Mouse (Mus musculus): ENCODE data around the gene Cbx1. TPM values are rescaled to one million over a fixed set of nuclear protein-coding genes. Genes with fewer than 3 reads are reported as not detected.
A peak's percentile ranks its signal among the peaks of the same experiment; 100 is the strongest.
"Not testable (repeated sequence)": the region's sequence is repeated elsewhere in the genome, so short reads cannot be mapped to it uniquely, and the experiment has no call there.

The Cbx1 gene
- total and polyA plus RNA-seq, 3 experiments = 58.2 to 72.8 (median 65.7) TPM

GRCm38 (mm10) chr11:96838341-96838740 is 49.4 kb downstream of the Cbx1 start:
- DNase-seq = no peak

DNA sequence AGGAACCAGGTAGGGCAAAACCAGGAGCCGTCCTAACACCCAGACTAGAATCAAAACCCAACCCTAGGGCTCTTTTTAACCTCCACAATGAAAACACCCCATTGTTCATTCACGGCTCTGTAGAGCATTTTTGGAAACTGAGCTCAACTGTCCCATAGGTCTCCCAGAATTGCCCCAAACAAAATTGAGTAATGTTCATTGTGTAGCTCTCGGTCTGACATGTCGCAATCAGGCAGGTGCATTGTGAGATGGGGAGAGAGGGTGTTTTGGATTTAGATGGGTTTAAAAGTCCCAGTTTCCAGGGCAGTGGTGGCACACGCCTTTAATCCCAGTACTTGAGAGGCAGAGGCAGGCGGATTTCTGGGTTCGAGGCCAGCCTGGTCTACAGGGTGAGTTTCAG is 50.5 kb downstream of the Cbx1 start:
- DNase-seq = no peak

DNA sequence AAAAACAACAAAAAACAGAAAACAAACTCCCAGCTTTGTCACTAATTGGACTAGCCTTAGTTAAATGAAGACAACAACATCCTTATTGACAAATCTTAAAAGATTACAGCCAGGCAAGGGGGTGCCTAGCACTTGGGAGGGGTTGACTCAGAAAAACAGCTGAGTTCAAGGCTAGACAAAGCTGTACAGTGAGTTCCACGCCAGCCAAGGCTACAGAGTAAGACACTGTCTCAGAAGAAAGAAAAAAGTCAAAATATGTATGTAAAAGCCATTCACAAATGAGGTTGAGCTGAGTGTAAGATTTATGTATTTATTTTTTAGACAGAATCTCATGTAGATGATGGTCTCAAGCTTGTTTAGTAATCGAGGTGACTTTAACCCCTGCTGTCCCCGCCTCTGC is 51.0 kb downstream of the Cbx1 start:
- DNase-seq = no peak

DNA sequence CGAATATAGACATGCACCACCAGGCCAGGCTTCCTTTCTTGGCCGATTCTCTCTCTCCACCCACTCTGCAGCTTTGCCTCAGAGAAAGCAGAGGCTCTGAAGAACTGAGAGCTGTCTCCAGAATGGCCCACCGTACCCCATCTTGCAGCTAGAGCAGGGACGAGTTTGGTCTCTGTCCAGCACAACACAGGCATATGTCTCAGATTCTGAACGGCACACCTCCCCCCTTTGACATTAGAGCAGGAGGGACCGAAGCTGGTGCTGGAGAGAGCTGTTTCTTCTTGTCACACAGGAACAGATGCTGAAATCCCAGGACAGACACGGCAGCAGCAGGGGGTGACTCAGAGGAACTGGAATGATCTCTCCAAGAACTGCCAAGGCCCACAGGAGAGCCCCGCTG is 51.4 kb downstream of the Cbx1 start:
- peak; percentile 64 for DNase-seq

DNA sequence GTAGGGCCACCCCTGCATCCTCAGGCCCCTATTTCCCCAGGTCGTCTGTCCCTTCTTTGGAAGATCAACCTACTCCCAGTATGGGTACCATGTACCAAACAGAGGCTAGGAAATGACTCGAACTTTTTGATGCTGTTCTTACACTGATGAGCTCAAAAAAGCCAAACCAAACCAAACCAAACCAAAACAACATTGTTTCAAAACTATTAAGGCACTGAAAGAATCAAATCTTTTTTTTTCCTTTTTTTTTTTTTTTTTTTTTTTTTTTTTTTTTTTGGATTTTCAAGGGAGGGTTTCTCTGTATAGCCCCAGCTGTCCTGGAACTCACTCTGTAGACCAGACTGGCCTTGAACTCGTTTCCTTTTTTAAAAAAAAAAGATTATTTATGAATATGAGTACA is 54.7 kb downstream of the Cbx1 start:
- DNase-seq = no peak

GRCm38 (mm10) chr11:96847240-96847639 is 58.3 kb downstream of the Cbx1 start:
- DNase-seq = no peak

GRCm38 (mm10) chr11:96848694-96849093 is 59.8 kb downstream of the Cbx1 start:
- DNase-seq = no peak

DNA sequence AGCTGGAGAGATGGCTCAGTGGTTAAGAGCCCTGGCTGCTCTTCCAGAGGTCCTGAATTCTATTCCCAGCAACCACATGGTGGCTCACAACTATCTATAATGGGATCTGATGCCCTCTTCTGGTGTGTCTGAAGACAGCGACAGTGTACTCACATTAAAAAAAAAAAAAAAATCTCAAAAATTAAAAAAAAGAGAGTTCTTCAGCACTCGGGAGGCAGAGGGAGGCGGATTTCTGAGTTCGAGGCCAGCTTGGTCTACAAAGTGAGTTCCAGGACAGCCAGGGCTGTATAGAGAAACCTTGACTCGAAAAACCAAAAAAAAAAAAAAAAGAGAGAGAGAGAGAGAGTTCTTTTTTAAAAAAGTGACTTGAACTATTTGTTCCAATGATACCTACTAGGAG is 60.2 kb downstream of the Cbx1 start:
- not testable (repeated sequence) for DNase-seq

GRCm38 (mm10) chr11:96849681-96850467 is 60.9 kb downstream of the Cbx1 start, which contains the start of gene Copz2:
Gene Copz2 (plus strand): TSS chr11:96849870.
- peak; percentile 83 for DNase-seq

GRCm38 (mm10) chr11:96857446-96857845 is 68.5 kb downstream of the Cbx1 start:
- DNase-seq = peak; percentile 71

Small RNAs within 50 kb of the gene (microRNA-seq; reads per million reads assigned to microRNA genes)
- 212 to 213 reads per million in 2 experiments for gene Mir152

Other genes starting within 250 kb of the Cbx1 start
- 10 to 100 TPM; 22.7 to 31.2 TPM for gene Snx11, start 11.6 kb upstream of the Cbx1 start, total RNA-seq (2021)
- 12.4 and 12.6 TPM in 2 replicates for gene Snx11, start 11.6 kb upstream of the Cbx1 start, polyA plus RNA-seq (2012; rRNA removed)
- 100 to 1,000 TPM; 497 to 817 TPM for gene Nfe2l1, start 40.8 kb downstream of the Cbx1 start, total RNA-seq (2021)
- gene Nfe2l1, start 40.8 kb downstream of the Cbx1 start, polyA plus RNA-seq (2012; rRNA removed) = 504 and 806 TPM in 2 replicates
- gene Copz2, start 60.7 kb downstream of the Cbx1 start, total RNA-seq (2021) = 10 to 100 TPM; 57.1 to 76.8 TPM
- 90.7 and 107 TPM in 2 replicates for gene Copz2, start 60.7 kb downstream of the Cbx1 start, polyA plus RNA-seq (2012; rRNA removed)
- 10 to 100 TPM; 39.8 to 52.9 TPM for gene Cdk5rap3, start 127.4 kb downstream of the Cbx1 start, total RNA-seq (2021)
- 32.8 and 35.4 TPM in 2 replicates for gene Cdk5rap3, start 127.4 kb downstream of the Cbx1 start, polyA plus RNA-seq (2012; rRNA removed)
- under 1 TPM; 0.52 to 0.66 TPM for gene Prr15l, start 139.0 kb downstream of the Cbx1 start, total RNA-seq (2021)
- gene Prr15l, start 139.0 kb downstream of the Cbx1 start, polyA plus RNA-seq (2012; rRNA removed) = not detected in 2 replicates
- gene Pnpo, start 154.9 kb downstream of the Cbx1 start, total RNA-seq (2021) = 10 to 100 TPM; 29.3 to 37.4 TPM
- 43.0 and 52.9 TPM in 2 replicates for gene Pnpo, start 154.9 kb downstream of the Cbx1 start, polyA plus RNA-seq (2012; rRNA removed)
- gene Sp2, start 193.8 kb downstream of the Cbx1 start, total RNA-seq (2021) = 10 to 100 TPM; 15.4 to 18.6 TPM
- gene Sp2, start 193.8 kb downstream of the Cbx1 start, polyA plus RNA-seq (2012; rRNA removed) = 15.2 and 19.3 TPM in 2 replicates
- under 1 TPM; 0.09 to 0.24 TPM for gene Sp6, start 224.3 kb downstream of the Cbx1 start, total RNA-seq (2021)
- gene Sp6, start 224.3 kb downstream of the Cbx1 start, polyA plus RNA-seq (2012; rRNA removed) = 0.10 and 0.31 TPM in 2 replicates
- 10 to 100 TPM; 13.3 to 25.0 TPM for gene Scrn2, start 240.8 kb downstream of the Cbx1 start, total RNA-seq (2021)
- gene Scrn2, start 240.8 kb downstream of the Cbx1 start, polyA plus RNA-seq (2012; rRNA removed) = 27.6 and 28.6 TPM in 2 replicates

Measured in adrenal gland, adult 2 months (tissue).